Mouse (Mus musculus): ENCODE measurements around the gene Cfap299. TPM values are rescaled to one million over a fixed set of nuclear protein-coding genes. Genes with fewer than 3 reads are reported as not detected.

Cfap299 gene
- polyA plus RNA-seq, 1 experiment from 2014 or later: 1.1 TPM

- H3K27me3 ChIP-seq: no peaks in the 10 kb centered on the region
- no peaks in the 10 kb centered on the region for H3K36me3 ChIP-seq (ENCODE audit: poor library complexity, severe bottlenecking)
- no peak overlapping the region for H3K27ac ChIP-seq
- H3K4me2 ChIP-seq: no peak overlapping the region
- no peak overlapping the region for H3K4me3 ChIP-seq
- H3K4me1 ChIP-seq: no peaks in the 10 kb centered on the region
- no peak overlapping the region for H3K9ac ChIP-seq
- 90% methylated on average over 7 of the region's 7 CpGs for WGBS
- H3K9me3 ChIP-seq (replicated peaks): no peaks in the 10 kb centered on the region
- ATAC-seq: no peak
These were observed 477.9 kb downstream of the Cfap299 start for GRCm38 (mm10) chr5:98807022-98807421.

- Histone ChIP-seq H3K4me1 (no peaks in the 10 kb centered on the region), H3K27me3 (no peaks in the 10 kb centered on the region), H3K9ac (no peak overlapping the region), H3K4me3 (no peak overlapping the region), H3K9me3 (replicated peaks) (peaks cover 3% of the 10 kb centered on the region; the same call in 1 of the 2 replicates), H3K27ac (no peak overlapping the region), H3K36me3 (ENCODE audit: poor library complexity, severe bottlenecking) (no peaks in the 10 kb centered on the region), H3K4me2 (no peak overlapping the region)
- WGBS: 76% methylated on average over 9 of the region's 9 CpGs
- ATAC-seq: no peak
These were observed 478.8 kb downstream of the Cfap299 start for GRCm38 (mm10) chr5:98807953-98808352.

GRCm38 (mm10) chr5:98812380-98812779, 483.3 kb downstream of the Cfap299 start:
- H3K4me2 ChIP-seq: no peak overlapping the region
- no peak for ATAC-seq
- no peak overlapping the region for H3K4me3 ChIP-seq
- 94% methylated on average over 1 of the region's 1 CpGs for WGBS
- H3K36me3 ChIP-seq (ENCODE audit: poor library complexity, severe bottlenecking): no peaks in the 10 kb centered on the region
- no peaks in the 10 kb centered on the region for H3K4me1 ChIP-seq
- no peak overlapping the region for H3K27ac ChIP-seq
- no peak overlapping the region for H3K9ac ChIP-seq
- H3K27me3 ChIP-seq: no peaks in the 10 kb centered on the region
- peaks cover 5% of the 10 kb centered on the region; the same call in 1 of the 2 replicates for H3K9me3 ChIP-seq (replicated peaks)

- Histone ChIP-seq H3K4me1 (no peaks in the 10 kb centered on the region), H3K4me2 (no peak overlapping the region), H3K27ac (no peak overlapping the region), H3K4me3 (no peak overlapping the region), H3K36me3 (ENCODE audit: poor library complexity, severe bottlenecking) (no peaks in the 10 kb centered on the region), H3K9ac (no peak overlapping the region), H3K27me3 (no peaks in the 10 kb centered on the region), H3K9me3 (replicated peaks) (peaks cover 5% of the 10 kb centered on the region; the same call in 1 of the 2 replicates)
- WGBS: 85% methylated on average over 1 of the region's 1 CpGs
- no peak for ATAC-seq
These were observed 486.2 kb downstream of the Cfap299 start for GRCm38 (mm10) chr5:98815269-98815668.

DNA sequence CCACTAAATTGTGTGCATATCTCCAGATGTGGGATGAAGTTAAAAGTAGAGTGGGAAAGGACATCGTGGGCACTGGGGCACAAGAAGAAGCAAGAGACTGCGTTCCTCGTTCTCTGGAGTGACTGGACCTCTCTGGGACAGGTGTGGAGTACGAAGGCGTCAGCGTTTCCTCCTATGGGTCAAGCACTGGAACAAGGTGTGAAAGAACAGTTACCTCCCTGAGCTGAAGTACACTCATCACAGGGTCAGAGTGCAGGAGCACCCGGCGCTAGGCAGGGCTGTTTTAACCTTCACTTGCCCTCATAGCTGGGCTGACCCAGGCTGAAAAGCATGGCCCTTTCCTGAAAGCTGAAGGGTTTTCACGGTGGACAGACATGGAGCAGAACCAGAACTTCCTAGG, 504.7 kb downstream of the Cfap299 start:
- no peak overlapping the region for H3K4me3 ChIP-seq
- no peak overlapping the region for H3K4me2 ChIP-seq
- H3K9ac ChIP-seq: no peak overlapping the region
- no peaks in the 10 kb centered on the region for H3K36me3 ChIP-seq (ENCODE audit: poor library complexity, severe bottlenecking)
- H3K27me3 ChIP-seq: no peaks in the 10 kb centered on the region
- H3K9me3 ChIP-seq (replicated peaks): no peaks in the 10 kb centered on the region
- no peak for ATAC-seq
- 88% methylated on average over 9 of the region's 9 CpGs for WGBS
- no peak overlapping the region for H3K27ac ChIP-seq
- no peaks in the 10 kb centered on the region for H3K4me1 ChIP-seq

DNA sequence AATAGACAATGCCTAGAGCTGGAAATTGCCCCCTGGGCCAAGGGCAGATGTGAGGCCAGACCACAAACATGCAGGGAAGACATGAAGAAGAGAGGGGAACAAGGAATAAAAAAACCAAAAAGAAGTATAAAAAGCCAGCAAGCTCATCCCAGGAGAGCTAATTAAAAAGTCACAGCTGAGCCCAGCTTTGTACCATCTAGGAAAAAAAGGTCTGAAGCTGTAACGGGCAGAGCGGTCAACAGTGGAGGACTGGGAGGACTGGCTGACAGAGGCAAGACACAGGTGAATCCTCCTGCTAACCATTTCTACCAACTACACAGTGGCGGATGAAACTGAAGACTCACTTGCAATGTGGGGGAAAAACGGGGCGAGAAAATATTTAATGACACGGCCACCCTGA, 505.2 kb downstream of the Cfap299 start:
- Histone ChIP-seq H3K9me3 (replicated peaks) (no peaks in the 10 kb centered on the region), H3K4me3 (no peak overlapping the region), H3K4me2 (no peak overlapping the region), H3K9ac (no peak overlapping the region), H3K36me3 (ENCODE audit: poor library complexity, severe bottlenecking) (no peaks in the 10 kb centered on the region), H3K27me3 (no peaks in the 10 kb centered on the region), H3K27ac (no peak overlapping the region), H3K4me1 (no peaks in the 10 kb centered on the region)
- WGBS: 74% methylated on average over 6 of the region's 6 CpGs
- ATAC-seq: no peak

DNA sequence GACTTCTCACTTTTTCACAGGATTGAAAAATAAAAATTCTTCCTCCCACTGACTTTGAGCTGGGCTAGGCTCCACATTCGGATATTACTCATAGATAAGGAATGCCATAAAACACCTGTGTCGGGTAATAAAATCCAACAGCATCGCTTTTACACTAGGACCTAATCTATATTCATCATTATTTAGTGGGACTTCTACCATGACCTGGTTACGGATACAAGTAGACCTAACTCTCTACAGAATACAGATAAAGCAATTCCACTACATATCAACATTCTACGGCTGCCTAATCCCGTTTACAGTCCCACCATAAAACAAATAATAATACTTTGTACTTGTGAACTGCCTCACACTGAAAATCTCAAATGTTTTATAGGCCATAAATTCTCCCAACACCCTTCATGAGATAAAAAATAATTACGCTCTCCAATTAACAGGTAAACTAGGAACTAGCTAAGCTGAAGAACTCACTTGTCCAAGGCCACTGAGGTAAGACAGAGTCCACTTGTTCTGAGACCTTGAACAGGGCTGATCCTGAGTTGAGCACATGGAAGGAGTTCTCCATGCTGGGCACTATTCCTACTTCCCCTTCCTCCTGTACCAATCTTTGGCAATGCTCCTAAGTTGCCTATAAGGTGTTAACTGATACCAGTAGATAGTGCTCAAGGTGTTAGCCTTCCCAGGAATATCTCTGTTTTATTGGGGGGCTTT, 513.7 kb downstream of the Cfap299 start:
- Histone ChIP-seq H3K9me3 (replicated peaks) (no peaks in the 10 kb centered on the region), H3K27me3 (no peaks in the 10 kb centered on the region), H3K27ac (no peak overlapping the region), H3K4me1 (no peaks in the 10 kb centered on the region), H3K4me2 (no peak overlapping the region), H3K4me3 (no peak overlapping the region), H3K36me3 (ENCODE audit: poor library complexity, severe bottlenecking) (no peaks in the 10 kb centered on the region), H3K9ac (no peak overlapping the region)
- WGBS: 93% methylated on average over 7 of the region's 7 CpGs
- ATAC-seq: no peak

GRCm38 (mm10) chr5:98844664-98845063, 515.6 kb downstream of the Cfap299 start:
- Histone ChIP-seq H3K4me1 (no peaks in the 10 kb centered on the region), H3K27ac (no peak overlapping the region), H3K36me3 (ENCODE audit: poor library complexity, severe bottlenecking) (no peaks in the 10 kb centered on the region), H3K4me2 (no peak overlapping the region), H3K27me3 (no peaks in the 10 kb centered on the region), H3K4me3 (no peak overlapping the region), H3K9me3 (replicated peaks) (no peaks in the 10 kb centered on the region), H3K9ac (no peak overlapping the region)
- 91% methylated on average over 1 of the region's 1 CpGs for WGBS
- ATAC-seq: no peak

MicroRNAs within 50 kb of the gene (microRNA counts, 519-probe panel; counts per million panel counts)
- microRNA mmu-miR-703: 177 counts per million, percentile 53 among the panel's probes with 10 or more counts

Small RNA genes lying within 50 kb of the gene (microRNA-seq; reads per million reads assigned to microRNA genes)
- not detected for gene Mir703

Other genes with a start within 250 kb of the Cfap299 start
- 2.7 and 4.2 TPM in 2 replicates for gene Prdm8, start 162.1 kb upstream of the Cfap299 start, polyA plus RNA-seq (2015; fragmentation: Nextera tagmentation; extraction: Ambion mirVana)
- gene Fgf5, start 75.1 kb upstream of the Cfap299 start, polyA plus RNA-seq (2015; fragmentation: Nextera tagmentation; extraction: Ambion mirVana): 0.57 and 0.74 TPM in 2 replicates
- gene Gm11111, start 223.4 kb downstream of the Cfap299 start, polyA plus RNA-seq (2015; fragmentation: Nextera tagmentation; extraction: Ambion mirVana): not detected in 2 replicates

Measured in forebrain, embryonic 13.5 days (tissue).